Mouse (Mus musculus): ENCODE measurements around the gene Evi5l. TPM values are rescaled to one million over a fixed set of nuclear protein-coding genes. Genes with fewer than 3 reads are reported as not detected.

Evi5l gene
- total and polyA plus RNA-seq, 3 experiments: 4.5 to 10.8 TPM; not detected in 1

GRCm38 (mm10) chr8:4230612-4231351 lies 64.4 kb downstream of the Evi5l start:
- Histone ChIP-seq H3K9ac (ENCODE audit: control insufficient read depth, low read depth, low read length, poor library complexity, severe bottlenecking) (no peak overlapping the region), H3K27ac (ENCODE audit: control insufficient read depth, low read depth, low read length) (no peak overlapping the region), H3K36me3 (ENCODE audit: control insufficient read depth in 1 of 2, insufficient read depth in 2 of 2, low read length in 2 of 2) (no peaks in the 10 kb centered on the region; a peak in 2 of 4 replicates), H3K27me3 (ENCODE audit: control insufficient read depth in 1 of 2, insufficient read depth in 2 of 2, low read length in 2 of 2) (no peaks in the 10 kb centered on the region; a peak in 1 of 4 replicates), H3K4me1 (ENCODE audit: control insufficient read depth in 1 of 2, insufficient read depth in 2 of 2, low read length in 2 of 2) (peaks cover 0 to 23% of the 10 kb centered on the region in 2 experiments; a peak in 3 of 4 replicates), H3K4me3 (ENCODE audit: control insufficient read depth in 1 of 2, insufficient read depth in 1 of 2, low read depth in 2 of 2, low read length in 2 of 2) (no peak overlapping the region), H3K9me3 (replicated peaks; ENCODE audit: insufficient read depth, low read length) (no peaks in the 10 kb centered on the region), H3K79me2 (ENCODE audit: control insufficient read depth, insufficient read depth, low read length, poor library complexity) (no peaks in the 10 kb centered on the region)
- peak; percentile 28 for DNase-seq (ENCODE audit: low read depth, low spot score)
- TF ChIP-seq E2F4 (IDR thresholded peaks at IDR 0.05; ENCODE audit: borderline replicate concordance, low read depth, low read length) (no peak), TCF12 (IDR thresholded peaks at IDR 0.05; ENCODE audit: low read depth, low read length) (peak; percentile 55; the same call in 1 of the 2 replicates), POLR2A (IDR thresholded peaks at IDR 0.05; ENCODE audit: control insufficient read depth in 1 of 2, insufficient read depth in 1 of 2, low read depth in 1 of 2, low read length in 2 of 2, poor library complexity in 1 of 2) (no peak), EP300 (IDR thresholded peaks at IDR 0.05; ENCODE audit: low read depth in 1 of 2, low read length in 2 of 2) (peak; percentile 36 to 54; a peak in 2 of 4 replicates), ZNF384 (IDR thresholded peaks at IDR 0.05; ENCODE audit: low read depth, low read length) (no peak), USF1 (IDR thresholded peaks at IDR 0.05; ENCODE audit: low read depth, low read length) (no peak), MXI1 (IDR thresholded peaks at IDR 0.05; ENCODE audit: low read depth, low read length) (no peak)

DNA sequence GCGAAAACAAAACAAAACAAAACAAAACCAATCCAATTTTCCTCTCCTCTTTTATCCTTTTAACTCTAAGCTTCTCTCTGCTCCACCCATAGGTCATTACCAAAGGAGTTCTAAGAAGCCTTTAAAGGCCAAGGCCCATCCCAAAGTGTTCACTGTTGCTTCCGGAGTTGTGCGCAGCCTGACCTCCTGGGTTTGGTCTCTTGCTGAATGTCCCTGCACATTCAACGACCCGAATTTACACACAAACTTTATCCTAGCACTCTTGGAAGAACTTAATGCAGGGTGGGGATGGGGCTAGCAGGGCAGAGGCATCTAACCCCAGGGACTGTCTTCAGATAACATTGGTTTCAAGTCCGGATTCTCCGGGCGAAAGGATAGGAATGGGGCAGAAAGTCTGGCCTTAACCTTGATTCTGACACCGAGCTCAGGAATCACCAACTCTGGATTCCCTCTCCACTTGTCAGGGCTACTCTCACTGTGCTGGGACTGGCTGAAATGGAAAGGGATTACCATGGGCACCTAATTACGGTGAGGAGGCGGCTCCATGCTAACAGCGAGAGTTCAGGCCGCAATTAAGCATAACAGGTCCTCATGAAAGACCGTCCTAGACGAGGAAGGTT lies 71.6 kb downstream of the Evi5l start:
- H3K79me2 ChIP-seq (ENCODE audit: control insufficient read depth, insufficient read depth, low read length, poor library complexity): peaks cover 32% of the 10 kb centered on the region
- peaks cover 2 to 15% of the 10 kb centered on the region in 2 experiments; a peak in 3 of 4 replicates for H3K36me3 ChIP-seq (ENCODE audit: control insufficient read depth in 1 of 2, insufficient read depth in 2 of 2, low read length in 2 of 2)
- TF ChIP-seq SIN3A (IDR thresholded peaks at IDR 0.05; ENCODE audit: low read length): peak; percentile 42
- peak; percentile 90 for TF ChIP-seq TBP (IDR thresholded peaks at IDR 0.05; ENCODE audit: low read depth, low read length)
- TF ChIP-seq EP300 (IDR thresholded peaks at IDR 0.05; ENCODE audit: low read depth in 1 of 2, low read length in 2 of 2): 0 out of 4 replicates have a peak, but pooled peaks of 1 of the 2 experiments have one; percentile 2
- peak; percentile 11; the same call in 1 of the 2 replicates for TF ChIP-seq ZMIZ1 (IDR thresholded peaks at IDR 0.05; ENCODE audit: low read depth, low read length)
- TF ChIP-seq NRF1 (IDR thresholded peaks at IDR 0.05; ENCODE audit: insufficient read depth, low read depth, low read length, poor library complexity, severe bottlenecking): no peak
- TF ChIP-seq MAFK (IDR thresholded peaks at IDR 0.05; ENCODE audit: borderline replicate concordance, low read depth, low read length): no peak
- peak in 1 of 2 experiments; percentile 12; a peak in 1 of 4 replicates for TF ChIP-seq POLR2A (IDR thresholded peaks at IDR 0.05; ENCODE audit: control insufficient read depth in 1 of 2, insufficient read depth in 1 of 2, low read depth in 1 of 2, low read length in 2 of 2, poor library complexity in 1 of 2)
- 0 out of 2 replicates have a peak, but pooled peaks have one; percentile 23 for TF ChIP-seq CHD1 (IDR thresholded peaks at IDR 0.05; ENCODE audit: low read depth, low read length)
- TF ChIP-seq TCF12 (IDR thresholded peaks at IDR 0.05; ENCODE audit: low read depth, low read length): 0 out of 2 replicates have a peak, but pooled peaks have one; percentile 6
- no peak for TF ChIP-seq USF1 (IDR thresholded peaks at IDR 0.05; ENCODE audit: low read depth, low read length)
- H3K4me1 ChIP-seq (ENCODE audit: control insufficient read depth in 1 of 2, insufficient read depth in 2 of 2, low read length in 2 of 2): peaks cover 0 to 18% of the 10 kb centered on the region in 2 experiments; a peak in 2 of 4 replicates
- H3K9ac ChIP-seq (ENCODE audit: control insufficient read depth, low read depth, low read length, poor library complexity, severe bottlenecking): peak overlapping the region; percentile 85
- H3K27ac ChIP-seq (ENCODE audit: control insufficient read depth, low read depth, low read length): peak overlapping the region; percentile 93
- peak overlapping the region; percentile 60 to 72 for H3K4me3 ChIP-seq (ENCODE audit: control insufficient read depth in 1 of 2, insufficient read depth in 1 of 2, low read depth in 2 of 2, low read length in 2 of 2)
- no peaks in the 10 kb centered on the region for H3K9me3 ChIP-seq (replicated peaks; ENCODE audit: insufficient read depth, low read length)
- H3K27me3 ChIP-seq (ENCODE audit: control insufficient read depth in 1 of 2, insufficient read depth in 2 of 2, low read length in 2 of 2): no peaks in the 10 kb centered on the region
- peak; percentile 77 for DNase-seq (ENCODE audit: low read depth, low spot score)

Measured in MEL (cell line).